Mouse (Mus musculus): ENCODE measurements at regions not wholly inside any gene's neighbourhood (a gene's known extent, or its start where the extent isn't known, plus 50 kb on each side); places are given as distances from the start of the nearest gene placed in this dataset.
"Not testable (repeated sequence)": the region's sequence is repeated elsewhere in the genome, so short reads cannot be mapped to it uniquely, and the experiment has no call there.

DNA sequence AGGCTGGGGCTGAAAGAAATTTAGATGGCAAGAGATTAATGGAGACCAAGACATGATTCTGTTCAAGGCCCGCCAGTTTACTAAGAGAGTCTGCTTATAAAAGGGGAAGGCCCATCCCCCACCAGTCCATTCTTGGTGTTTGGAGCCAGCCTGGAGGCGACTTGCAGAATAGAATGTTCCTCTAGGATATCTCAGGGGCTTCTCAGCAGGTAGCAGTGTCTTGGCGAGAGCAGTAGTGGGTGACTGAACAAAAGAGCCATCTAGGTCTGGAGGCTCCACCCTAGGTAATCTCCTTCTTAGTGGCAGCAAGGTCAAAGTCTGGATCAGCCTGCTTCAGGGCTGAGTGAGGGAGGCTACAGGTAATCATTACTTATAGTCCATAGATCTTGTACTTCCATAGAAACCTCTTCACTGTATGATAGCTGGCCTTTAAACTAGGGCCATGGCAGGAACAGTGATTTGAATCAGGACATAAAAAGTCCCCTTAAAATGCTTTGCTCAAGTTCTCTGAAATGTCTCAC lies 166.0 kb upstream of the Gm5538 start:
- H3K27ac ChIP-seq (ENCODE audit: low read length); H3K4me1 ChIP-seq (ENCODE audit: insufficient read depth, low read depth, low read length); H3K9me3 ChIP-seq (ENCODE audit: low read length); H3K9ac ChIP-seq (replicated peaks; ENCODE audit: low read depth); H3K27me3 ChIP-seq (replicated peaks; ENCODE audit: insufficient read depth, low read length); H3K4me2 ChIP-seq (replicated peaks; ENCODE audit: low read depth, low read length); ATAC-seq; DNase-seq (ENCODE audit: low spot score); H3K36me3 ChIP-seq (ENCODE audit: insufficient read depth, low read length); H3K4me3 ChIP-seq (ENCODE audit: low read depth, low read length): not testable (repeated sequence)
- 53% methylated on average over 3 of the region's 3 CpGs for WGBS

DNA sequence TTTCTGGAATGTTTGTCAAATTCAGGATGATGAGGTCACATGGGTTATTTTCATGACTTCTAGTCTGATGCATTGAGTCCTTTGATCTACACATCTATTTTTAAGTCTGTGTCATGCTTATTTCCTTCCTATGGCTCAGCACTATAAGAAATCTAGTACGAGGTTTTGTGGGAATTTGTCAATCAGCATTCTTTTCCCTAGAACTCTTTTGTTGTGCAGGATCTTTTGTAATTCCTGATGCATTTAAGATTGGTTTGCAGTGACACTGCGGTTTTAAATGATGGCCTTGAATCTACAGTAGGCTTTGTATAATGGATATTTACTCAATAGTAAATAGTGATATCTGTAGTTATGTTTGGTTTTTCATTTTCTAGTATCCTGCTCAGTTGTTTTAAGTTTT lies 187.0 kb upstream of the Gm5538 start:
- WGBS = 55% methylated on average over 2 of the region's 2 CpGs
- TF ChIP-seq CTCF (IDR thresholded peaks at IDR 0.05) (no peak), EP300 (IDR thresholded peaks at IDR 0.05) (no peak)
- DNase-seq (ENCODE audit: low spot score) = no peak
- Histone ChIP-seq H3K4me3 (ENCODE audit: low read depth, low read length) (no peak overlapping the region), H3K27me3 (replicated peaks; ENCODE audit: insufficient read depth, low read length) (no peaks in the 10 kb centered on the region), H3K9ac (replicated peaks; ENCODE audit: low read depth) (no peak overlapping the region), H3K36me3 (ENCODE audit: insufficient read depth, low read length) (no peaks in the 10 kb centered on the region), H3K4me1 (ENCODE audit: insufficient read depth, low read depth, low read length) (no peaks in the 10 kb centered on the region), H3K9me3 (ENCODE audit: low read length) (no peaks in the 10 kb centered on the region), H3K4me2 (replicated peaks; ENCODE audit: low read depth, low read length) (no peak overlapping the region), H3K27ac (ENCODE audit: low read length) (no peak overlapping the region)
- no peak for ATAC-seq

DNA sequence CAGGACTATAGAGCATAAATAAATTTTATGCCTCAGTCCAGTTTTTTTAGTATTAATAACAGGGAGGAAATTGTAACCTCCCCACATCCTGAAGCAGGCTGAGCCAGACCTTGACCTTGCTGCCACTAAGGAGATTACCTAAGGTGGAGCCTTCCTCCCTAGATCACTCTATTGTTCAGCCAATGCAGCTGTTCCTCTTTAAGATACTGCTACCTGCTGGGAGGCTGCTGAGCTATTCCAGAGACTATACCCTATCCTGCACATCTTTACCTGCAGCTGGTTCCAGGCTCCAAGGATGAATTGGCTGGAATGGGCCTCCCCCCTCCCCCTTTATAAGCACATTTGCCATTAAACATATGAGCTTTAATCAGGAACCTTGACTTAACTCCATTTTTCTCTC lies 189.0 kb upstream of the Gm5538 start:
- H3K4me1 ChIP-seq (ENCODE audit: insufficient read depth, low read depth, low read length); H3K27ac ChIP-seq (ENCODE audit: low read length); H3K9ac ChIP-seq (replicated peaks; ENCODE audit: low read depth); H3K4me3 ChIP-seq (ENCODE audit: low read depth, low read length); H3K9me3 ChIP-seq (ENCODE audit: low read length); DNase-seq (ENCODE audit: low spot score); ATAC-seq; H3K27me3 ChIP-seq (replicated peaks; ENCODE audit: insufficient read depth, low read length); H3K4me2 ChIP-seq (replicated peaks; ENCODE audit: low read depth, low read length); H3K36me3 ChIP-seq (ENCODE audit: insufficient read depth, low read length): not testable (repeated sequence)

GRCm38 (mm10) chr3:59539893-59540292 lies 189.7 kb upstream of the Gm5538 start:
- not testable (repeated sequence) for H3K27ac ChIP-seq (ENCODE audit: low read length); H3K4me2 ChIP-seq (replicated peaks; ENCODE audit: low read depth, low read length); H3K9me3 ChIP-seq (ENCODE audit: low read length); H3K27me3 ChIP-seq (replicated peaks; ENCODE audit: insufficient read depth, low read length); H3K9ac ChIP-seq (replicated peaks; ENCODE audit: low read depth); DNase-seq (ENCODE audit: low spot score); ATAC-seq; H3K36me3 ChIP-seq (ENCODE audit: insufficient read depth, low read length); H3K4me3 ChIP-seq (ENCODE audit: low read depth, low read length); H3K4me1 ChIP-seq (ENCODE audit: insufficient read depth, low read depth, low read length)
- 89% methylated on average over 3 of the region's 3 CpGs for WGBS

DNA sequence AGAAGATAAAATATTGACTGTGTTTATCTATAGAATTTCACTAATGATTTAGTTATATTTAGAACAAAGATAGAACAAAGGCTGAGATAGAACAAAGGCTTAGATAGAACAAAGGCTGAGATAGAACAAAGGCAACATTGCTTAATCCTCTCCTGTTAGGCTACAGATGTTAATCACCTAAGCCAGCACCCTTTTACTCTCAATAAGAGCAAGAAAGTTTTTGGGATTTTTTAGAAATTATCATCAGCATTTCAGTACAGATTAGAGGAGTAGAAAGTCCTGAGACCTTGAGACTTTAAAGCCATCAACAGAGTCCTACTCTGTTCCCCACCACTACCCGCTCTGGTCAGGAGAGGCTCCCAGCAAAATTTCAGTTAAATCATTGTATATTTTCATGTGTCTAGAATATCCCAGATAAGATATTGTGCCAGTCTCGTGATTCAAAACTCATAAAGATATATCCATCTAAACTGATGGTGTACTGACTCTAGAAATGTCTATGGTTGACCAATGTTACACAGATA lies 187.2 kb upstream of the Igsf10 start:
- Histone ChIP-seq H3K4me3 (ENCODE audit: low read depth, low read length) (no peak overlapping the region), H3K9me3 (ENCODE audit: low read length) (no peaks in the 10 kb centered on the region), H3K4me2 (replicated peaks; ENCODE audit: low read depth, low read length) (no peak overlapping the region), H3K27me3 (replicated peaks; ENCODE audit: insufficient read depth, low read length) (no peaks in the 10 kb centered on the region), H3K9ac (replicated peaks; ENCODE audit: low read depth) (no peak overlapping the region), H3K27ac (ENCODE audit: low read length) (no peak overlapping the region), H3K36me3 (ENCODE audit: insufficient read depth, low read length) (no peaks in the 10 kb centered on the region), H3K4me1 (ENCODE audit: insufficient read depth, low read depth, low read length) (no peaks in the 10 kb centered on the region)
- WGBS = 70% methylated on average over 2 of the region's 2 CpGs
- DNase-seq (ENCODE audit: low spot score) (no peak), ATAC-seq (no peak)
- TF ChIP-seq EP300 (IDR thresholded peaks at IDR 0.05) (no peak), CTCF (IDR thresholded peaks at IDR 0.05) (no peak)

GRCm38 (mm10) chr3:59530592-59531310 lies 186.6 kb upstream of the Igsf10 start:
- Histone ChIP-seq H3K4me3 (ENCODE audit: low read depth, low read length) (no peak overlapping the region), H3K4me2 (replicated peaks; ENCODE audit: low read depth, low read length) (no peak overlapping the region), H3K9ac (replicated peaks; ENCODE audit: low read depth) (no peak overlapping the region), H3K36me3 (ENCODE audit: insufficient read depth, low read length) (no peaks in the 10 kb centered on the region), H3K4me1 (ENCODE audit: insufficient read depth, low read depth, low read length) (no peaks in the 10 kb centered on the region), H3K27me3 (replicated peaks; ENCODE audit: insufficient read depth, low read length) (no peaks in the 10 kb centered on the region), H3K27ac (ENCODE audit: low read length) (no peak overlapping the region), H3K9me3 (ENCODE audit: low read length) (no peaks in the 10 kb centered on the region)
- DNase-seq (ENCODE audit: low spot score) (no peak), ATAC-seq (no peak)
- TF ChIP-seq EP300 (IDR thresholded peaks at IDR 0.05) (no peak), CTCF (IDR thresholded peaks at IDR 0.05) (no peak)
- WGBS = 78% methylated on average over 9 of the region's 9 CpGs

GRCm38 (mm10) chr3:59520766-59521165 lies 176.6 kb upstream of the Igsf10 start:
- no peak overlapping the region for H3K4me3 ChIP-seq (ENCODE audit: low read depth, low read length)
- H3K27ac ChIP-seq (ENCODE audit: low read length) = no peak overlapping the region
- H3K36me3 ChIP-seq (ENCODE audit: insufficient read depth, low read length) = no peaks in the 10 kb centered on the region
- 86% methylated on average over 1 of the region's 1 CpGs for WGBS
- TF ChIP-seq EP300 (IDR thresholded peaks at IDR 0.05) (no peak), CTCF (IDR thresholded peaks at IDR 0.05) (no peak)
- H3K9me3 ChIP-seq (ENCODE audit: low read length) = no peaks in the 10 kb centered on the region
- H3K9ac ChIP-seq (replicated peaks; ENCODE audit: low read depth) = no peak overlapping the region
- no peaks in the 10 kb centered on the region for H3K27me3 ChIP-seq (replicated peaks; ENCODE audit: insufficient read depth, low read length)
- ATAC-seq (no peak), DNase-seq (ENCODE audit: low spot score) (no peak)
- H3K4me2 ChIP-seq (replicated peaks; ENCODE audit: low read depth, low read length) = no peak overlapping the region
- H3K4me1 ChIP-seq (ENCODE audit: insufficient read depth, low read depth, low read length) = no peaks in the 10 kb centered on the region

Data from lung, postnatal 0 days (tissue).